ENCODE assay signal across 17 mouse cellular contexts in genomic region chr12:54164724-54165050, GRCm38 (mm10). TPM values are rescaled to one million over a fixed set of nuclear protein-coding genes. Genes with fewer than 3 reads are reported as not detected.
DNase-seq lines count a peak whose midpoint lies in the region; ATAC-seq and TF ChIP-seq lines count a peak whose summit lies in the region.
"Had no signal": no experiment of that assay in that cellular context is flagged by ENCODE, and none has a peak within 500 bp of the region (broad histone marks: within the 10 kb centered on the region; RNA-seq: fewer than 3 reads in every experiment).

No protein-coding gene starts in this region.

- no peak for TF ChIP-seq POLR2A in kidney, adult 2 months (IDR thresholded peaks at IDR 0.05; ENCODE audit: low read depth, low read length)

- no peak overlapping the region for H3K4me2 ChIP-seq in kidney, embryonic 15.5 days
- H3K4me2 ChIP-seq: embryonic facial prominence, embryonic 15.5 days; limb, embryonic 15.5 days had no signal

- H3K9ac ChIP-seq in kidney, embryonic 15.5 days = no peak overlapping the region
- H3K9ac ChIP-seq: embryonic facial prominence, embryonic 15.5 days; limb, embryonic 15.5 days had no signal

- peak; percentile 24; the same call in 1 of the 2 replicates for ATAC-seq in kidney, embryonic 15.5 days (replicated peaks; ENCODE audit: low FRiP score)
- peak; percentile 83 to 85 for ATAC-seq in hematopoietic stem cell, adult 5-6 weeks (replicated peaks in 1 of 2; ENCODE audit: insufficient read depth in 1 of 2, low FRiP score in 2 of 2, low TSS enrichment in 1 of 2, low read depth in 1 of 2, poor library complexity in 2 of 2, severe bottlenecking in 2 of 2)
- ATAC-seq: hindbrain, postnatal 0 days had no signal

- peaks cover 30% of the 10 kb centered on the region; the same call in 1 of the 2 replicates for H3K27me3 ChIP-seq in kidney, embryonic 15.5 days
- H3K27me3 ChIP-seq in kidney, adult 2 months (replicated peaks; ENCODE audit: control insufficient read depth, insufficient read depth, low read length) = no peaks in the 10 kb centered on the region
- no peaks in the 10 kb centered on the region for H3K27me3 ChIP-seq in E14TG2a.4 (ENCODE audit: insufficient read depth, low read length)

- no peak for TF ChIP-seq CTCF in kidney, adult 2 months (conservative IDR thresholded peaks at IDR 0.05; ENCODE audit: insufficient read depth, insufficient read length, low read depth, low read length)
- TF ChIP-seq CTCF in E14TG2a.4 (conservative IDR thresholded peaks at IDR 0.05; ENCODE audit: low read length) = no peak

- H3K4me3 ChIP-seq in kidney, embryonic 15.5 days (replicated peaks) = no peak overlapping the region
- H3K4me3 ChIP-seq in kidney, adult 2 months (ENCODE audit: insufficient read depth, low read depth, low read length) = no peak overlapping the region
- peak overlapping the region; percentile 40 for H3K4me3 ChIP-seq in E14TG2a.4 (replicated peaks; ENCODE audit: low read length)
- H3K4me3 ChIP-seq: embryonic facial prominence, embryonic 15.5 days; limb, embryonic 15.5 days had no signal

- H3K9me3 ChIP-seq in kidney, embryonic 15.5 days (replicated peaks) = no peaks in the 10 kb centered on the region
- peaks cover 23% of the 10 kb centered on the region for H3K9me3 ChIP-seq in E14TG2a.4 (ENCODE audit: low read length)
- H3K9me3 ChIP-seq: embryonic facial prominence, embryonic 15.5 days; limb, embryonic 15.5 days had no signal

- no peak for DNase-seq in kidney, adult 2 months
- peak; percentile 96 for DNase-seq in 416B (ENCODE audit: low read depth)
- DNase-seq in cerebellum, adult 9-10 months = no peak
- DNase-seq in Muller cell, postnatal 12 days (ENCODE audit: inconsistent ontology term) = no peak
- no peak for DNase-seq in cerebellum, postnatal 4 days (ENCODE audit: low spot score in 2 of 2)
- DNase-seq: adrenal gland, postnatal 14 days; cerebellum, adult 11-12 months; heart, adult 18-20 months; kidney, postnatal 10 days; retina, postnatal 1 day; thymus, postnatal 4 days had no signal

- WGBS in kidney, embryonic 15.5 days = 43% methylated on average over 6 of the region's 6 CpGs
- 70% methylated on average over 6 of the region's 6 CpGs for WGBS in kidney, adult 2 months

- H3K27ac ChIP-seq in kidney, embryonic 15.5 days = no peak overlapping the region
- H3K27ac ChIP-seq in kidney, adult 2 months (ENCODE audit: insufficient read depth, low read depth, low read length) = no peak overlapping the region
- H3K27ac ChIP-seq: embryonic facial prominence, embryonic 15.5 days; hindbrain, postnatal 0 days; limb, embryonic 15.5 days had no signal

- H3K4me1 ChIP-seq in kidney, embryonic 15.5 days = peaks cover 33% of the 10 kb centered on the region
- H3K4me1 ChIP-seq in kidney, adult 2 months (ENCODE audit: control insufficient read depth, insufficient read depth, low read length) = no peaks in the 10 kb centered on the region
- H3K4me1 ChIP-seq in E14TG2a.4 (replicated peaks; ENCODE audit: low read depth, low read length) = peaks cover 70% of the 10 kb centered on the region

- H3K36me3 ChIP-seq in kidney, embryonic 15.5 days = no peaks in the 10 kb centered on the region
- no peaks in the 10 kb centered on the region for H3K36me3 ChIP-seq in kidney, adult 2 months (ENCODE audit: control insufficient read depth, insufficient read depth, low read length)
- peaks cover 25% of the 10 kb centered on the region for H3K36me3 ChIP-seq in E14TG2a.4 (ENCODE audit: insufficient read depth, low read length)
- H3K36me3 ChIP-seq: embryonic facial prominence, embryonic 15.5 days; limb, embryonic 15.5 days had no signal

RNA-seq across cellular contexts. Expression of gene Egln3, which starts 39.0 kb away (rescaled TPM):
- 14.3 and 15.3 TPM in 2 replicates for polyA plus RNA-seq in kidney, embryonic 15.5 days (2015; fragmentation: Nextera tagmentation; extraction: Ambion mirVana)
- polyA plus RNA-seq in kidney, adult 2 months (2012; rRNA removed) = 6.5 and 7.0 TPM in 2 replicates
- 15.8 and 18.0 TPM in 2 replicates for total RNA-seq in hematopoietic stem cell, adult 5-6 weeks (2017)
